Mouse (Mus musculus) ES-Bruce4 (cell line): ENCODE measurements at regions not wholly inside any gene's neighbourhood (a gene's known extent, or its start where the extent isn't known, plus 50 kb on each side); places are given as distances from the start of the nearest gene placed in this dataset.

Source experiments
- H3K27ac ChIP-seq: 2 replicates; pipeline ENCODE4 v1.5.1; 2012; ENCODE audit warnings: low read length, inconsistent platforms; ENCODE audit not compliant: insufficient read depth
- H3K27me3 ChIP-seq: 2 replicates; pipeline ENCODE4 v1.6.1; 2012; ENCODE audit warnings: mild to moderate bottlenecking, low read length, inconsistent platforms; ENCODE audit not compliant: control insufficient read depth, poor library complexity, insufficient read depth, severe bottlenecking
- H3K36me3 ChIP-seq: 2 replicates; pipeline ENCODE4 v1.6.1; 2012; ENCODE audit warnings: inconsistent platforms, mild to moderate bottlenecking, low read length, moderate library complexity; ENCODE audit not compliant: control insufficient read depth, poor library complexity, insufficient read depth, severe bottlenecking
- H3K4me1 ChIP-seq: one replicate; pipeline ENCODE4 v1.8.1; 2011; ENCODE audit warnings: low read length; ENCODE audit not compliant: control insufficient read depth, insufficient read depth
- H3K4me3 ChIP-seq: 2 replicates; pipeline ENCODE4 v1.5.1; 2011; ENCODE audit warnings: low read depth, mild to moderate bottlenecking, low read length
- H3K9ac ChIP-seq: 2 replicates; pipeline ENCODE4 v1.6.1; 2012; ENCODE audit warnings: low read depth, mild to moderate bottlenecking, inconsistent platforms; ENCODE audit not compliant: poor library complexity, severe bottlenecking
- H3K9me3 ChIP-seq: replicated peaks from 2 replicates; pipeline ENCODE4 v1.6.1; 2012; ENCODE audit warnings: mild to moderate bottlenecking, low read length, inconsistent platforms; ENCODE audit not compliant: control insufficient read depth, poor library complexity, insufficient read depth, severe bottlenecking
- CTCF ChIP-seq: IDR thresholded peaks from one replicate; pipeline ENCODE4 v1.8.1; 2011; ENCODE audit warnings: low read depth, low read length
- EP300 ChIP-seq: IDR thresholded peaks from 2 replicates; pipeline ENCODE4 v1.6.1; 2011; ENCODE audit warnings: low read depth, low read length; ENCODE audit not compliant: insufficient read depth
- POLR2A ChIP-seq: IDR thresholded peaks from one replicate; pipeline ENCODE4 v1.8.1; 2011; ENCODE audit warnings: low read length; ENCODE audit not compliant: insufficient read depth

GRCm38 (mm10) chr8:25311811-25312533, 487.8 kb upstream of the Adam5 start:
- Histone ChIP-seq H3K4me1 (no peaks in the 10 kb centered on the region), H3K9ac (no peak overlapping the region), H3K4me3 (no peak overlapping the region), H3K9me3 (no peaks in the 10 kb centered on the region), H3K27me3 (no peaks in the 10 kb centered on the region), H3K36me3 (no peaks in the 10 kb centered on the region), H3K27ac (no peak overlapping the region)
- TF ChIP-seq EP300 = no peak

GRCm38 (mm10) chr8:25307956-25308355, 483.8 kb upstream of the Adam5 start:
- TF ChIP-seq EP300 (no peak), CTCF (no peak), POLR2A (no peak)
- Histone ChIP-seq H3K36me3 (no peaks in the 10 kb centered on the region), H3K4me1 (no peaks in the 10 kb centered on the region), H3K9me3 (no peaks in the 10 kb centered on the region), H3K9ac (no peak overlapping the region), H3K27ac (no peak overlapping the region), H3K4me3 (no peak overlapping the region), H3K27me3 (no peaks in the 10 kb centered on the region)

DNA sequence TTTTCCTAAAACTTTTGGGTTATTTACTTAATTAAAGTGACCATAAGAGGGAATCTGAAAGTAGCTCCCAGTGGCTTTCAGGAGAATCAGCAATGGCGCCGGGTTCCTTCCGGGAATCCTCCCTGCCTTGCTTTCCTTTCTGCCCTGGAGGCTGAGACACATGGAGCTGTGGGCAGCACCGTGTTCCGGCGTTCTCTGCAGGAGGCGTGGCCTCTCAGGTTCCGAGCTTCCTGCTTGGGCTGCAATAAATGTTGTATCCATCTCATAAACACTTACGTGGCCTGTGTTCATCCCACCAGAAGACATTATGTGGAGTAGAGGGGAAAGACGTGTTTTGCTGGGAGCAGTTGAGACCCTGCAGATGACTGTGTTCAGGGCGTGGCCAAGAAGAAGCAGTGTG, 483.3 kb upstream of the Adam5 start:
- no peaks in the 10 kb centered on the region for H3K9me3 ChIP-seq
- no peak for TF ChIP-seq EP300
- no peak for TF ChIP-seq POLR2A
- TF ChIP-seq CTCF = no peak
- no peaks in the 10 kb centered on the region for H3K4me1 ChIP-seq
- H3K27me3 ChIP-seq = no peaks in the 10 kb centered on the region
- H3K4me3 ChIP-seq = no peak overlapping the region
- H3K27ac ChIP-seq = no peak overlapping the region
- H3K9ac ChIP-seq = no peak overlapping the region
- H3K36me3 ChIP-seq = no peaks in the 10 kb centered on the region

DNA sequence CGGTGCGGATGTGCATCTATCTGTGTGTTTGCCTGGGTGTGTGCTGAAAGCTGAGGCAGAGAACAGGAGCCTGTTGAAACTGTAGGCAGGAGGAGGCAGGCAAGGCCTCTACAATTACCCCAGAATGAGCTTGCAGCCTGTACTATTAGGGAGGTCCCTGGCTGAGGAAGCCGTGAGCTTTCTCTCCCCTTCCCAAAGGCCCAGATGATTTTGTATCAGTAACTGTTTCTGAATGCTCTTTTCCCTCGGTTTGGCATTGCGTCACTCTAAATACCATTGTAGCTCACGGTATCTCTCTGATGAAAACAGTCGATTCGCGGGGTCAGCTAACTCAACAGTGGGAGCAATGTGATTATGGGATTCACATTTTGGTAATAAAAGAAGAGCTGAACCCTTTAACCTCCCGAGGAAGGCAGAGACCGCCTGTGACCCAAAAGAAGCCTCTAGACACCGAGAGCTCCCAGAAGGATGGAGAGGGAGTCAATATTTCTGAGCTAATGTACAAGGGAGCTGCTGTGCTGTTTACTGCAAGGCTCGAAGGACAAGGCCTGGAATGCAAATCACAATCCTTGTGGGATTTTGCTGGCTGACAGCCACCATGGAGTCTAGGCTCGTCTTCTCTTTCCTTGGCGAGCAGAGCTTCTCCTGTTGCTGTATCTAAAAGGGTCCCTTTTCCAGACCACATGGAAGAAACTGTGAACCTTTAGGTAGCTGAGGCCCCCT, 482.8 kb upstream of the Adam5 start:
- TF ChIP-seq CTCF = no peak
- TF ChIP-seq EP300 = no peak
- no peak for TF ChIP-seq POLR2A
- no peaks in the 10 kb centered on the region for H3K36me3 ChIP-seq
- no peak overlapping the region for H3K27ac ChIP-seq
- no peaks in the 10 kb centered on the region for H3K27me3 ChIP-seq
- no peak overlapping the region for H3K9ac ChIP-seq
- no peaks in the 10 kb centered on the region for H3K9me3 ChIP-seq
- H3K4me1 ChIP-seq = no peaks in the 10 kb centered on the region
- no peak overlapping the region for H3K4me3 ChIP-seq
